Mouse (Mus musculus) lung, embryonic 16.5 days (tissue): Measurements from ENCODE around the gene Trex1. TPM values are rescaled to one million over a fixed set of nuclear protein-coding genes. Genes with fewer than 3 reads are reported as not detected.
A peak's percentile ranks its signal among the peaks of the same experiment; 100 is the strongest.

Source experiments
- ATAC-seq: fragments of 200-750 bp; cut with Nextera tagmentation; 2 replicates; pipeline ENCODE4 v1.8.0; 2017; ENCODE audit warnings: low read depth, mild to moderate bottlenecking, moderate library complexity
- H3K27ac ChIP-seq: fragments of 300-500 bp; sonication (generic); 2 replicates; pipeline ENCODE4 v1.5.1; 2014; ENCODE audit warnings: mild to moderate bottlenecking, control low read depth, low read length
- H3K27me3 ChIP-seq: fragments of 300-500 bp; sonication (generic); 2 replicates; pipeline ENCODE4 v1.6.1; 2014; ENCODE audit warnings: low read depth, low read length, mixed read lengths; ENCODE audit not compliant: control insufficient read depth, insufficient read depth
- H3K36me3 ChIP-seq: fragments of 300-500 bp; sonication (generic); 2 replicates; pipeline ENCODE4 v1.6.1; 2014; ENCODE audit warnings: low read length; ENCODE audit not compliant: control insufficient read depth, insufficient read depth
- H3K4me1 ChIP-seq: fragments of 300-500 bp; sonication (generic); replicated peaks from 2 replicates; pipeline ENCODE4 v1.6.1; 2014; ENCODE audit warnings: low read length, mixed read lengths; ENCODE audit not compliant: control insufficient read depth, insufficient read depth
- H3K4me2 ChIP-seq: fragments of 300-500 bp; sonication (generic); 2 replicates; pipeline ENCODE4 v1.6.1; 2014; ENCODE audit warnings: low read depth, low read length, control low read depth
- H3K4me3 ChIP-seq: fragments of 300-500 bp; sonication (generic); 2 replicates; pipeline ENCODE4 v1.5.1; 2014; ENCODE audit warnings: mild to moderate bottlenecking, low read length, control low read depth
- H3K9ac ChIP-seq: fragments of 300-500 bp; sonication (generic); 2 replicates; pipeline ENCODE4 v1.6.1; 2014; ENCODE audit warnings: low read length, control low read depth
- H3K9me3 ChIP-seq: fragments of 300-500 bp; sonication (generic); 2 replicates; pipeline ENCODE4 v1.6.1; 2016; ENCODE audit warnings: low read length; ENCODE audit not compliant: control insufficient read depth
- WGBS: fragments of 180-500 bp; shearing (Covaris S2); extraction: QIAGEN DNeasy Blood & Tissue Kit; methylation state at CpG from one replicate; pipeline ENCODE4 v1.1.7; 2014; 5-methylcytosine and 5-hydroxymethylcytosine counted together
- polyA plus RNA-seq: library from polyadenylated mRNA; unstranded; fragments of >200 nt; fragmentation: Nextera tagmentation; extraction: Ambion mirVana; gene quantifications from 2 replicates; pipeline ENCODE4 v1.2.1, GENCODE M21; 2015

The Trex1 gene
- polyA plus RNA-seq, 1 experiment from 2014 or later, result 12.1 TPM

GRCm38 (mm10) chr9:109054712-109055111 lies 4.8 kb downstream of the Trex1 start:
- WGBS, result 6% methylated on average over 7 of the region's 7 CpGs
- H3K4me3 ChIP-seq, result peak overlapping the region; percentile 38
- H3K27me3 ChIP-seq, result no peaks in the 10 kb centered on the region
- H3K4me2 ChIP-seq, result peak overlapping the region; percentile 44
- peak overlapping the region; percentile 62 for H3K27ac ChIP-seq
- ATAC-seq, result peak; percentile 75
- peak overlapping the region; percentile 51 for H3K9ac ChIP-seq
- H3K9me3 ChIP-seq, result no peaks in the 10 kb centered on the region
- peaks cover 14% of the 10 kb centered on the region for H3K4me1 ChIP-seq
- peaks cover 24% of the 10 kb centered on the region for H3K36me3 ChIP-seq

GRCm38 (mm10) chr9:109053851-109054250 lies 5.7 kb downstream of the Trex1 start:
- Histone ChIP-seq H3K36me3 (peaks cover 24% of the 10 kb centered on the region), H3K27ac (no peak overlapping the region), H3K27me3 (no peaks in the 10 kb centered on the region), H3K9me3 (no peaks in the 10 kb centered on the region), H3K4me1 (peaks cover 12% of the 10 kb centered on the region), H3K4me3 (no peak overlapping the region), H3K4me2 (no peak overlapping the region), H3K9ac (no peak overlapping the region)
- WGBS, result 68% methylated on average over 6 of the region's 6 CpGs
- no peak for ATAC-seq

GRCm38 (mm10) chr9:109053366-109053765 lies 6.2 kb downstream of the Trex1 start:
- Histone ChIP-seq H3K4me3 (no peak overlapping the region), H3K9ac (no peak overlapping the region), H3K27me3 (no peaks in the 10 kb centered on the region), H3K4me1 (peaks cover 9% of the 10 kb centered on the region), H3K9me3 (no peaks in the 10 kb centered on the region), H3K36me3 (peaks cover 22% of the 10 kb centered on the region), H3K4me2 (no peak overlapping the region), H3K27ac (no peak overlapping the region)
- ATAC-seq, result no peak
- WGBS, result 85% methylated on average over 3 of the region's 3 CpGs

GRCm38 (mm10) chr9:109052490-109053260 lies 6.9 kb downstream of the Trex1 start:
- H3K9me3 ChIP-seq, result no peaks in the 10 kb centered on the region
- no peak overlapping the region for H3K9ac ChIP-seq
- H3K27ac ChIP-seq, result no peak overlapping the region
- peaks cover 9% of the 10 kb centered on the region for H3K4me1 ChIP-seq
- peaks cover 16% of the 10 kb centered on the region for H3K36me3 ChIP-seq
- ATAC-seq, result no peak
- no peaks in the 10 kb centered on the region for H3K27me3 ChIP-seq
- no peak overlapping the region for H3K4me2 ChIP-seq
- no peak overlapping the region for H3K4me3 ChIP-seq
- WGBS, result 85% methylated on average over 9 of the region's 9 CpGs

- Histone ChIP-seq H3K27me3 (no peaks in the 10 kb centered on the region), H3K27ac (no peak overlapping the region), H3K9ac (no peak overlapping the region), H3K36me3 (peaks cover 9% of the 10 kb centered on the region), H3K4me1 (peaks cover 9% of the 10 kb centered on the region), H3K9me3 (no peaks in the 10 kb centered on the region), H3K4me3 (no peak overlapping the region), H3K4me2 (no peak overlapping the region)
- WGBS, result 81% methylated on average over 10 of the region's 10 CpGs
- no peak for ATAC-seq
Measured at GRCm38 (mm10) chr9:109051651-109052489, 7.7 kb downstream of the Trex1 start.

GRCm38 (mm10) chr9:109051011-109051501 lies 8.5 kb downstream of the Trex1 start:
- ATAC-seq, result no peak
- Histone ChIP-seq H3K9me3 (no peaks in the 10 kb centered on the region), H3K9ac (no peak overlapping the region), H3K4me3 (no peak overlapping the region), H3K4me1 (peaks cover 9% of the 10 kb centered on the region), H3K27me3 (no peaks in the 10 kb centered on the region), H3K27ac (no peak overlapping the region), H3K36me3 (peaks cover 3% of the 10 kb centered on the region; the same call in 1 of the 2 replicates), H3K4me2 (no peak overlapping the region)
- 85% methylated on average over 13 of the region's 13 CpGs for WGBS

- Histone ChIP-seq H3K4me3 (no peak overlapping the region), H3K9ac (no peak overlapping the region), H3K4me2 (no peak overlapping the region), H3K36me3 (peaks cover 3% of the 10 kb centered on the region; the same call in 1 of the 2 replicates), H3K27ac (no peak overlapping the region), H3K4me1 (peaks cover 9% of the 10 kb centered on the region), H3K9me3 (no peaks in the 10 kb centered on the region), H3K27me3 (no peaks in the 10 kb centered on the region)
- 66% methylated on average over 3 of the region's 3 CpGs for WGBS
- no peak for ATAC-seq
Measured at GRCm38 (mm10) chr9:109050674-109050997, 8.9 kb downstream of the Trex1 start.

GRCm38 (mm10) chr9:109049996-109050673 lies 9.4 kb downstream of the Trex1 start:
- peaks cover 3% of the 10 kb centered on the region; the same call in 1 of the 2 replicates for H3K36me3 ChIP-seq
- H3K9ac ChIP-seq, result no peak overlapping the region
- ATAC-seq, result no peak
- WGBS, result 84% methylated on average over 9 of the region's 9 CpGs
- H3K4me2 ChIP-seq, result no peak overlapping the region
- no peak overlapping the region for H3K27ac ChIP-seq
- H3K27me3 ChIP-seq, result no peaks in the 10 kb centered on the region
- H3K4me3 ChIP-seq, result no peak overlapping the region
- no peaks in the 10 kb centered on the region for H3K9me3 ChIP-seq
- H3K4me1 ChIP-seq, result peaks cover 6% of the 10 kb centered on the region

- peaks cover 3% of the 10 kb centered on the region; the same call in 1 of the 2 replicates for H3K36me3 ChIP-seq
- no peak overlapping the region for H3K4me3 ChIP-seq
- no peak for ATAC-seq
- H3K4me2 ChIP-seq, result no peak overlapping the region
- H3K27ac ChIP-seq, result no peak overlapping the region
- 63% methylated on average over 7 of the region's 7 CpGs for WGBS
- no peak overlapping the region for H3K9ac ChIP-seq
- no peaks in the 10 kb centered on the region for H3K9me3 ChIP-seq
- no peaks in the 10 kb centered on the region for H3K27me3 ChIP-seq
- peaks cover under 1% of the 10 kb centered on the region for H3K4me1 ChIP-seq
Measured at GRCm38 (mm10) chr9:109049316-109049715, 10.2 kb downstream of the Trex1 start.
